Mouse (Mus musculus): ENCODE results near the gene Kif7. TPM values are rescaled to one million over a fixed set of nuclear protein-coding genes. Genes with fewer than 3 reads are reported as not detected.

The Kif7 gene
- polyA plus RNA-seq, 1 experiment from 2014 or later = 8.5 TPM

DNA sequence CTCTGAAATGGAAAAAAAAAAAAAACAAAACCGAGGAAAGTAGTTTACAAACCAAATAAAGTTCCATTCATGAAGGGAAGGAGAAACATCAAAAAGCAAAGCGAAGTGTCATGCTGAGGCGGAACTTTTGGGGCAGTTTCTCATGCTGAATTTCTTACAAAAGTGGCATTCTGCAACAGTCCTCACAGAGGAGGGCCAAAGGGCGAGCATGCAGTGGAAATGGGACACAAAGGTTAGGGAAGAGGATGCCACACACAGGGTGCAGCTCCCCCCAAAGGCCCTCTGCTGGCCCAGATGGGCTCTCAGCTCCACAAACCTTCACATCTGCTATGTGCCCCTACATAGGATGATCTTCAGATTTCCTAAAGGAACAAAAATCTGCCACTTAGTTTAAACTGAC is 24.8 kb upstream of the Kif7 start:
- whole genome bisulfite sequencing = 83% methylated on average over 4 of the region's 4 CpGs
- H3K4me1 ChIP-seq = peaks cover 15% of the 10 kb centered on the region
- DNase-seq (ENCODE audit: low spot score) = no peak
- H3K9me3 ChIP-seq (replicated peaks) = no peaks in the 10 kb centered on the region
- no peak overlapping the region for H3K4me3 ChIP-seq
- H3K27ac ChIP-seq = no peak overlapping the region
- H3K27me3 ChIP-seq (ENCODE audit: low read depth, poor library complexity, severe bottlenecking) = no peaks in the 10 kb centered on the region
- peaks cover 13% of the 10 kb centered on the region for H3K36me3 ChIP-seq

DNA sequence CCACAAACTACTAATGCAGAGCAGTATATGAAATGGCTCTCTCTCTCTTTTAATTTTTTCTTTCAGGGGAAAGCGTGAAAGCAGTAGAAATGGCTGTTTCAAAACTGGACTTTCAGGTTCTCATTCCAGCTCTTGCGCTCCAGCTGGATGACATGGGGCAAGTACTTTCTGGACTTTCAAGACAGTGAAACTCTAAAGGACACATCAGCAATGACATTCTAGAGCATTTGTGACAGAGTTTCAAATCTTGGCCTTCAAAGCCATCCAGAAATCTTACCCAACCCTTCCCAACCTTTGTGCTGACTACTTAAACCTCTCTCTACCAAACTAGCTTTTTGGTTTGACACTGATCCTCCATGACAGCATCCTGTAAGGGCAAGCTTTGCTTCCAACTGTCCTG is 23.4 kb upstream of the Kif7 start:
- whole genome bisulfite sequencing = 97% methylated on average over 2 of the region's 2 CpGs
- Histone ChIP-seq H3K27ac (no peak overlapping the region), H3K9me3 (replicated peaks) (no peaks in the 10 kb centered on the region), H3K36me3 (peaks cover 13% of the 10 kb centered on the region), H3K4me1 (peaks cover 15% of the 10 kb centered on the region), H3K27me3 (ENCODE audit: low read depth, poor library complexity, severe bottlenecking) (no peaks in the 10 kb centered on the region), H3K4me3 (no peak overlapping the region)
- no peak for DNase-seq (ENCODE audit: low spot score)

DNA sequence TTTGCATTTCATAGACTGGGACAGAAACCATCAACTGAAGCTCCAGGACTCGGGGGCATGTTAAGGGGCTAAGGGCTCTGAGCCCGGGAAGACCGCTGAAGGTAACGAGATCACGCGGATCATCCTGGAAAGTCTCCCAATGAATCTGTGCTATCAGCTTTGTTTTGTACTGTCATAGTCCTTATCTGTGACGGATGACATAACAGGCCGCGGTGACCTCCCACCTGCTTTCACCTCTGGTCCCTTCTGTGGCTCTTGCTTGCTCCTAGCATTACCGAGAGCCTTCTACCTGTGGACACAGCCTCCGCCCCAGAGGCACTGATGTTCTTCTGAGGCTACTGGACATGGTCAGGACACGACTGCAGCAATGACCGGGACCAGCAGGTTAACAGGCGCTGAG is 21.0 kb upstream of the Kif7 start:
- peaks cover 5% of the 10 kb centered on the region for H3K27me3 ChIP-seq (ENCODE audit: low read depth, poor library complexity, severe bottlenecking)
- no peaks in the 10 kb centered on the region for H3K9me3 ChIP-seq (replicated peaks)
- no peaks in the 10 kb centered on the region for H3K4me1 ChIP-seq
- H3K27ac ChIP-seq = no peak overlapping the region
- 93% methylated on average over 14 of the region's 14 CpGs for WGBS
- peaks cover 13% of the 10 kb centered on the region for H3K36me3 ChIP-seq
- no peak overlapping the region for H3K4me3 ChIP-seq
- DNase-seq (ENCODE audit: low spot score) = no peak

DNA sequence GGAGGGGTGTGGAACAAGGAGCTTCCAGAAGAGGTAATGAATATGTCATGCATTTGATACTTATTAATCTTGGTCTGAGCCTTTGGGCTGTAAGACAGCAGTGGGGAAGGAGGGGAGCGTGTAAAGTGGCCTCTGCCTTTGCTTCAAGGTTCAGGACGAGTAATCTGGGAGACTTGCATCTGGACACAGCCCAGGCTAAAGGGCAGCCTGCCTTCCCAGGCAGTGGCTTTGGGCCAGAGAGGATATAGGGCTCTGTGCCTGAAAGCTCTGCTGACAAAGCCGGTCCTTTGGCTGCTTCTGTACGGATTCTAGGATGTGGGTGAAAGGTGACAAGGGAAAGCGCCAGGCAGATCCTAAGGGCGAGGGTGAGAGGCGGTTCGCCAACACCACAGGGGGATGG is 19.0 kb upstream of the Kif7 start:
- no peak for DNase-seq (ENCODE audit: low spot score)
- Histone ChIP-seq H3K27ac (no peak overlapping the region), H3K27me3 (ENCODE audit: low read depth, poor library complexity, severe bottlenecking) (peaks cover 22% of the 10 kb centered on the region), H3K4me1 (no peaks in the 10 kb centered on the region; the same call in 1 of the 2 replicates), H3K4me3 (no peak overlapping the region), H3K36me3 (peaks cover 13% of the 10 kb centered on the region), H3K9me3 (replicated peaks) (no peaks in the 10 kb centered on the region)
- WGBS = 85% methylated on average over 8 of the region's 8 CpGs

DNA sequence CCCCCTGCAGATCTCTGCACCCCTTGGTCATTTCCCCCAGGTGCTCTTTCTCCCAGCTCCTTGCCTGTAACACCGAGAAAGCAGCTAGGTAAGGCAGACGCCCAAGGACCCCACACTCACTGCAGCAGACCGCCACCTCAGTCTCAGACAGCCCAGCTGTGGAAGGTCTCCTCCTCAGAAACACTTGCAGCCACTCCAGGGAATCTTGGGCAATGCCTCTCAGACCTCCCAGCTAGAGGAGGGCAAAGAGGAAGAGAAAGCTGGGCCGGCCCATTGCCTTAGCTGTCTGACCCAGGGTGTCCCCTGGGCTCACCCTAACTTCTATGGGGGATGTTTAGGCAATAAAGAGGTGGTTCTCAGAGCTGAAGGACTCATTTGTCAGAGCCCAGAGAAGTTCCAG is 17.1 kb upstream of the Kif7 start, which contains the start of gene Plin1:
Gene Plin1, minus strand, starts transcription at position 282 of the 400 bp plus-strand sequence.
- H3K27ac ChIP-seq = no peak within 1 kb of the TSS
- peaks cover 5% of the 10 kb centered on the region; the same call in 1 of the 2 replicates for H3K4me1 ChIP-seq
- peaks cover 10% of the 10 kb centered on the region for H3K36me3 ChIP-seq
- DNase-seq (ENCODE audit: low spot score) = no peak
- H3K9me3 ChIP-seq (replicated peaks) = no peaks in the 10 kb centered on the region
- 57% methylated on average over 4 of the region's 4 CpGs for WGBS
- H3K27me3 ChIP-seq (ENCODE audit: low read depth, poor library complexity, severe bottlenecking) = peaks cover 36% of the 10 kb centered on the region
- H3K4me3 ChIP-seq = no peak within 1 kb of the TSS

DNA sequence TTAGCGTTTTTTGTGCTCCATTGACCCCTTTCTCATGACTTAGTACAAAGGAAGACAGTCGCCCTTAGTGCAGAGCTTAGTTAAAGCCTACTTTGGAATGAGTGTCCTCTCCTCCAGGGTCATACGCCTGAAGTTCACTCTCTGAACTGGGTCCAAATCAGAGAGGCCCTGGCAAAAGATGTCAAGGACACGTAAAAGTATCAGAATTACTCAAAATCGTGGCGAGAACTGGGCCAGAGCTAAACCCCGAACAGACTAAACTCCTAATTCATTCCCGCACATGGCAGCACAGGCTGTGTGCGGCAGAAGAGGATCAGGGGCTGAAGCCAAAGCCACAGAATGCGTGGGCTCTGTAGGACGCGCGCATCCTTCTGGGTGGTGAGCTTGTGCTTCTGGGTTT is 15.9 kb upstream of the Kif7 start:
- Histone ChIP-seq H3K9me3 (replicated peaks) (no peaks in the 10 kb centered on the region), H3K36me3 (no peaks in the 10 kb centered on the region), H3K4me1 (peaks cover 5% of the 10 kb centered on the region; the same call in 1 of the 2 replicates), H3K27ac (no peak overlapping the region), H3K27me3 (ENCODE audit: low read depth, poor library complexity, severe bottlenecking) (peaks cover 37% of the 10 kb centered on the region), H3K4me3 (no peak overlapping the region)
- WGBS = 89% methylated on average over 13 of the region's 13 CpGs
- no peak for DNase-seq (ENCODE audit: low spot score)

DNA sequence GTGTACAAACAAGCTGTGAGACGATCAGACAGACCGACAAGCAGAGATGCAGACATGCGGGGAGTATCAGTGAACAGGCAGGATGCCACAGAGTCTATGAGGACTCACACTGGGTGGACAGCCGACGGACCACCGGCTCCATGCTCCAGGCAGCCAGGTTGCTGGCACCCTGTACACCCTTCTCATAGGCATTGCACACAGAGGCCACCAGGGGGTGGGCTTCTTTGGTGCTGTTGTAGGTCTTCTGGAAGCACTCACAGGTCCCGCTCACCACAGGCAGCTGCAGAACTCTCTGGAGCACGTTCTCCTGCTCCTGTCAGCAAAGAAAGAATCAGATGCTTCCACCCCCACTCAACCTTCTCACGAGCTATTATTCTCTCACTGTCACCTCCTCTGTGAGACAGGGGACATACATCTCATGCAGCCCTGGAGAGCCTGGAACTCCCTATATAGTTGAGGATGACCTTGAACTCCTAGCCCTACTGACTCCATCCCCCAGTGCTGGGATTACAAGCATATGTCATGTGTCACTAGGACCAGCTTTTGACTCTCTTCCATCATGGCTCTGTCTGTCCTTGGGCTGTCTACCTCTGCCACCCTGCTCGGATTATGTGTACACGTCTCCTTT is 14.3 kb upstream of the Kif7 start:
- Histone ChIP-seq H3K4me1 (peaks cover 5% of the 10 kb centered on the region; the same call in 1 of the 2 replicates), H3K27ac (no peak overlapping the region), H3K36me3 (no peaks in the 10 kb centered on the region), H3K27me3 (ENCODE audit: low read depth, poor library complexity, severe bottlenecking) (peaks cover 48% of the 10 kb centered on the region), H3K9me3 (replicated peaks) (no peaks in the 10 kb centered on the region), H3K4me3 (no peak overlapping the region)
- DNase-seq (ENCODE audit: low spot score) = no peak
- WGBS = 69% methylated on average over 11 of the region's 11 CpGs

DNA sequence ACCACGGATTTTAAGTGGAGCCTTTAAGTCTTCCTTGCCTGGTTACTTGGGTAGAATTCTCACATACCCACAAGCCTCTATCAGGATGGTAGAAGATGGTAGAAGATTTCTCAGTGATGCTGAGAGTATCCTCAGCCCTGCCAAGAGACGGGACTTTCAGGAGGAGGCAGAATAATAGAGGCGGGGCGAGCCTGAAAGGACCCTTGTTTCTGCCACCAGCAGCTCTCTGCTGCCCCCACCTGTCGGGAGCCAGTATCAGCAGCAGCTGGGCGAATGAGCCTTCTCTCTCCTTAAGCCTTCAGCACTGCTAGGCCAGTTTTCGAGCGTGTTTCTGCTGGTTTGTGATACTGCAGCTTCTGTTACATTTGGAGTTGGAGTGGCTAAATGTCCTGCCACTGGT is 13.6 kb upstream of the Kif7 start:
- peaks cover 5% of the 10 kb centered on the region; the same call in 1 of the 2 replicates for H3K4me1 ChIP-seq
- no peaks in the 10 kb centered on the region for H3K36me3 ChIP-seq
- no peak overlapping the region for H3K4me3 ChIP-seq
- peaks cover 48% of the 10 kb centered on the region for H3K27me3 ChIP-seq (ENCODE audit: low read depth, poor library complexity, severe bottlenecking)
- H3K27ac ChIP-seq = no peak overlapping the region
- WGBS = 11% methylated on average over 8 of the region's 8 CpGs
- DNase-seq (ENCODE audit: low spot score) = peak; percentile 86
- H3K9me3 ChIP-seq (replicated peaks) = no peaks in the 10 kb centered on the region

DNA sequence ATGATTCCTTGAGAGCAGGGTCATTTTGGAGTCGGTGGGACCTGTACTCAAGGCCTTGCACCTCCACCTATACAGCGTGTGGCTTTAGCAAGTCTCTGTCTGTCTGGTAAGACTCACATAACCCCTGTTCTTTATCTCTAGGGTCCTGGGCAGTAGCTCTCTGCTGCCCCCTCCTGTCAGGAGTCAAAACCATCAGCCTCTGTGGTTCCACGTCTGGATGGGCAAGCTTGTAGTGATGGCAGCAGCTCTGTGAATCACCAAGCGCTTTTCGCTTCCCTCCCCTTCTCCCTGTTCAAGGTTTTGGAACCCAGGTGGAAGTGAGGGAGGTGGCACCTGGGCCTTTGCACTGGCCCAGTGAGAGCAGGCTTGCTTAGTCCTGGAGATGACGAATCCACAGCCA is 12.7 kb upstream of the Kif7 start:
- Histone ChIP-seq H3K36me3 (no peaks in the 10 kb centered on the region), H3K4me1 (peaks cover 5% of the 10 kb centered on the region; the same call in 1 of the 2 replicates), H3K27ac (no peak overlapping the region), H3K9me3 (replicated peaks) (no peaks in the 10 kb centered on the region), H3K4me3 (no peak overlapping the region), H3K27me3 (ENCODE audit: low read depth, poor library complexity, severe bottlenecking) (peaks cover 55% of the 10 kb centered on the region)
- peak; percentile 77 for DNase-seq (ENCODE audit: low spot score)
- WGBS = 29% methylated on average over 6 of the region's 6 CpGs

DNA sequence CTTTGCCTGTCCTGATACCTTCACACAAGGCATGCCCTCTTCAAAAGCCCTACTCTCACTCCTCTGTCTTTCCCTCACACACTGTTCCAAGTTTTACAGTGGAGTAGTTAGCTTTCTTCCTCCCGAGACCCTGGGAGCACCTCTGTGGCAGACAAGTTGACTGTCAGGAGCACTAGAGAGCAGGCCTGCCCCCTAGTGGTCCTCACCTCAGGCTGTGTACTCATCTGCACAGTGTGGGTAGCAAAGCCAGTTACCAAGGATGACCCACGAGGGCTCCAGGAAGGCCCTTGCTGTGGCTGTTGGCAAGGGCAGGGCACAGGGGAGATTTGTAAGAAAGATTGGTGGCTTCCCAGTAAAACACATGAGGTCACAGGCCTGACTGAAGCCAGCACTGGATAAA is 11.6 kb upstream of the Kif7 start:
- WGBS = 20% methylated on average over 2 of the region's 2 CpGs
- Histone ChIP-seq H3K9me3 (replicated peaks) (no peaks in the 10 kb centered on the region), H3K27ac (no peak overlapping the region), H3K4me1 (peaks cover 6% of the 10 kb centered on the region), H3K4me3 (no peak overlapping the region), H3K36me3 (no peaks in the 10 kb centered on the region), H3K27me3 (ENCODE audit: low read depth, poor library complexity, severe bottlenecking) (peaks cover 66% of the 10 kb centered on the region)
- DNase-seq (ENCODE audit: low spot score) = peak; percentile 65

DNA sequence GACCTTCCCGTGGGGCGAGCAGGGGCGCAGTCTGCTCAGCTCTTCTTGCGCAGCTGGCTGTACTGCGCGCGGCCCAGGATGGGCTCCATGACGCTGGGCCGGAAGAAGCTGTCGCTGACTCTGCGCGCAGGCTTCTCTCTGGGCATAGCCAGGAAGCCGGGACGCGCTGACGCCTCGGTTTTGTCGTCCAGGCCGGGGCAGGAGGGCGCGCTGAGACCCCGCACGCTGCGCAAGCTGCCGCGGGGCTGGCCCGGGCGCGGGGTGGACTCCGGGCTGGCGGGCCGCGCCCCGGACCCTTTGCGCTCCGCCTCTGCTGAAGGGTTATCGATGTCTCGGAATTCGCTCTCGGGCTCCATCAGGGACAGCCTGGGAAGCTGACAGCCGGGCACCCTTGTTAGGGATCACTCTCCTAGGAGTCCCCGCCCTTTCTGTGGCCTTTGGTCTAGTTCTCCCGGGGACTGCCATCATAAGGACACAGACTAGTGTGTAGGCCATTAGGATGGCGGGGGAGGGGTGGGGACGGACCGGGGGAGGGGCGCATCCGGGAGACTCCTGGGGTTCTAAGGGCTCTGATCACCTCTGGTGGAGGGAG is 6.0 kb upstream of the Kif7 start:
- Histone ChIP-seq H3K4me3 (peak overlapping the region; percentile 73), H3K36me3 (no peaks in the 10 kb centered on the region), H3K4me1 (peaks cover 13% of the 10 kb centered on the region), H3K27me3 (ENCODE audit: low read depth, poor library complexity, severe bottlenecking) (peaks cover 63% of the 10 kb centered on the region), H3K27ac (peak overlapping the region; percentile 82), H3K9me3 (replicated peaks) (no peaks in the 10 kb centered on the region)
- peak; percentile 75 for DNase-seq (ENCODE audit: low spot score)
- under 1% methylated on average over 48 of the region's 48 CpGs for WGBS

DNA sequence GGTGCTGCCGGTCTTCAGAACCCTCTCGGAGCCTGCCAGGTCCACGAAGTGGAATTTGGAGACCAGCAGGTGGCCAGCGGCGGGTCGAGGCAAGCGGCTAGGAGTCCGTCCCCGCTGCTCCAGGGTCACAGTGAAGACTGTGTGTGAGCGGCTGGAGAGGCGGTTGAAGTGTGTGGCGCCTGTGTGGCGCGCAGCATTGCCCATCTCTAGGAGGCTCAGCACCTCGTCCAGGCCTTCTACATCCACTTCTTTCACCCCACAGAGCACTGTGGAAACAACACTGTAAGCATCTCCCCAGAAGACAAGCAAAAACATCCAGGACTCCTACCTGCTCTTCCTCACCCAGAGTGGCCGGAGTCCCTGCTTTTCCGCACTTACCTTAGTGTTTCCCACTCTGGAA is 4.7 kb downstream of the Kif7 start:
- WGBS = 26% methylated on average over 17 of the region's 17 CpGs

DNA sequence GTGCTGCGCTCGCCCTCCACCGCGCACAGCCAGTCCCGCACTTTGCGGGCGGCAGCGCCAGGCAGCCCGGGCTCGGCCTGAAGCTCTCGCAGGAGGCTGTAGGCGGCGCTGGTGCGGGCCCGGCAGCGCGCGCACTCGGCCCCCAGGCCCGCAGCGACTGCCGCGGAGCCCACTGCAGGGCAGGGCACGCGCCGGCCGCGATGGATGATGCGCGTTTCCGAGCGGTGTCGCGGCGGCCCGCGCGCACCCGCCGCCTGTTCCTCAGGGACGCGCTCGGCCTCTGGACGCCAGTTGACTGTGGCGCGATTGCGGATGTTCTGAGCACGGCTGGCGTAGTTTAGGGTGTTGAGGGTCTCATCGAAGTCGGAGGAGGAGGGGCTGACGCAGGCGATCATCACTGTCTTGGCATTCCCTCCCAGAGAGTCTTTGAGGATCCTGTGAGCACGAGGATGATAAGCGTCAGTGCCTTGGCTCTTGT is 5.4 kb downstream of the Kif7 start:
- H3K27ac ChIP-seq = peak overlapping the region; percentile 50; the same call in 1 of the 2 replicates
- H3K27me3 ChIP-seq (ENCODE audit: low read depth, poor library complexity, severe bottlenecking) = peaks cover 38% of the 10 kb centered on the region
- peaks cover 18% of the 10 kb centered on the region for H3K4me1 ChIP-seq
- no peaks in the 10 kb centered on the region for H3K9me3 ChIP-seq (replicated peaks)
- H3K4me3 ChIP-seq = peak overlapping the region; percentile 54
- DNase-seq (ENCODE audit: low spot score) = peak; percentile 79
- H3K36me3 ChIP-seq = peaks cover 54% of the 10 kb centered on the region
- WGBS = 2% methylated on average over 55 of the region's 55 CpGs

More for the DNA sequence above, 4.7 kb downstream of the Kif7 start:
- H3K4me1 ChIP-seq = peaks cover 24% of the 10 kb centered on the region
- H3K36me3 ChIP-seq = peaks cover 47% of the 10 kb centered on the region
- peaks cover 38% of the 10 kb centered on the region for H3K27me3 ChIP-seq (ENCODE audit: low read depth, poor library complexity, severe bottlenecking)
- H3K27ac ChIP-seq = no peak overlapping the region
- no peak for DNase-seq (ENCODE audit: low spot score)
- no peaks in the 10 kb centered on the region for H3K9me3 ChIP-seq (replicated peaks)
- H3K4me3 ChIP-seq = peak overlapping the region; percentile 54
